Mouse (Mus musculus) activated CD4-positive, CD25-positive, alpha-beta regulatory T cell, adult 4 months (primary cell): Measurements from ENCODE around the gene Usp39. TPM values are rescaled to one million over a fixed set of nuclear protein-coding genes. Genes with fewer than 3 reads are reported as not detected.

Source experiments
- ATAC-seq: one replicate; pipeline ENCODE4 v1.8.0; 2017
- polyA plus RNA-seq, 2 experiments: library from polyadenylated mRNA; unstranded; fragments of 100-300 nt; shearing (Covaris generic); gene quantifications; one replicate each; pipeline ENCODE4 v1.2.1; 2017

Gene Usp39
- polyA plus RNA-seq = 10 to 100 TPM; 21.3 to 26.5 TPM

DNA sequence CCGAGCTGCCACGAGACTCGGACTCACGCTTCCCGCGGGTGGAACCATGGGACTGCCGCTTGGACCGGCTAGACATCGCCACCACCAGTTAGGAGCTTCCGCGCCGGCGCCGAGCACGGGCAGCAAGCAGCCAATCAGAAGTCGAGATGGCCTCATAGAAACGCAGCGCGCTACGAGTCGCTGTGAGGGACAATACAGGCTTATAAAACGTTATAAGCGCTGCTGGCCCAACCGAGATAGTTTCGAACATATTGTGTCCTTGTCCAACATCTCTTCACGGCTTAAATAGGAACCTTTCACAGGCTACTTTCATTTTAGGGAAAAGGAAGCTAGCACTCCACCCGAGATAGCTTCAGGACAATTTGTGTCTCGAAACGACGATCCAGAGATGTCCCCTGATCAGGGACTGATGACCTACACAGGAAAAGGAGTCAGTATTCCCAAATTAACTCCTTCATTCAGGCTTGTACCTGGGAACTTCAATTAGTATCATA is at the start of gene Usp39:
Gene Usp39 (minus strand): TSS at position 111 of the 494 bp plus-strand sequence.
- peak; percentile 73 for ATAC-seq

- ATAC-seq = no peak
Measured at GRCm38 (mm10) chr6:72392341-72392740, 47.4 kb upstream of the Usp39 start.

DNA sequence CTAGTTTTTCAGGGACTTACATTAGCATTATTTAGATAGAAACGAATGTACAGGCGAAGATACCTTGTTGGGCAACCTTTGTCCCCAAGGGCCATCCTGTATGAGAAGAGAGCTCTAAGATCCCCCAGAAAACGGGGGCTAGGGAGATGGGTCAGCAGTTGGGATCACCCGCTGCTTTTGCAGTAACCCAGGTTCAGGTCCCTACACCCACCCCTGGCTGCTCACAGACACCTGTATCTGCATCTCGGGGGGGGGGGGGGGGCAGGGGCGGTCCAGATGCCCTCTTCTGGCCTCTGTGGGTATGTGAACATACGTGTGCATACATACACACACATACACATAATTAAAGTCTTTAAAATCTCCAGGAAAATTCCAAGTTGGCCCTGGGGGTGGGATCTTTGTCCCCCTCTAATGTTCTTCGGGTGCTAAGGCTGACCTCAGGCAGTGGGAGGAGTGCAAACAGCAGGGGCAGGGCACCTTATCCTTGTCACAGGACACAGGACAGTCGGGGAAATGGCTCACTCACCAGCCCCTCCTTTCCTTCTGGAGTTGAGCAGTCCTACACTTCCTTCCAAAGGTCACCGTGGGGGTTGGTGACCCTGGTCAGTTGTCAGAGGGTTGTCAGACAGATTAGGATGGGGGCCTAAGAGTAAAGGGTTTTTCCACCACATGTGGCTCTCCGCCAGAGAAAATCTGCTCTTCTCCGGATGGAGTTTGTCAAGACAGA is 46.0 kb upstream of the Usp39 start:
- no peak for ATAC-seq

DNA sequence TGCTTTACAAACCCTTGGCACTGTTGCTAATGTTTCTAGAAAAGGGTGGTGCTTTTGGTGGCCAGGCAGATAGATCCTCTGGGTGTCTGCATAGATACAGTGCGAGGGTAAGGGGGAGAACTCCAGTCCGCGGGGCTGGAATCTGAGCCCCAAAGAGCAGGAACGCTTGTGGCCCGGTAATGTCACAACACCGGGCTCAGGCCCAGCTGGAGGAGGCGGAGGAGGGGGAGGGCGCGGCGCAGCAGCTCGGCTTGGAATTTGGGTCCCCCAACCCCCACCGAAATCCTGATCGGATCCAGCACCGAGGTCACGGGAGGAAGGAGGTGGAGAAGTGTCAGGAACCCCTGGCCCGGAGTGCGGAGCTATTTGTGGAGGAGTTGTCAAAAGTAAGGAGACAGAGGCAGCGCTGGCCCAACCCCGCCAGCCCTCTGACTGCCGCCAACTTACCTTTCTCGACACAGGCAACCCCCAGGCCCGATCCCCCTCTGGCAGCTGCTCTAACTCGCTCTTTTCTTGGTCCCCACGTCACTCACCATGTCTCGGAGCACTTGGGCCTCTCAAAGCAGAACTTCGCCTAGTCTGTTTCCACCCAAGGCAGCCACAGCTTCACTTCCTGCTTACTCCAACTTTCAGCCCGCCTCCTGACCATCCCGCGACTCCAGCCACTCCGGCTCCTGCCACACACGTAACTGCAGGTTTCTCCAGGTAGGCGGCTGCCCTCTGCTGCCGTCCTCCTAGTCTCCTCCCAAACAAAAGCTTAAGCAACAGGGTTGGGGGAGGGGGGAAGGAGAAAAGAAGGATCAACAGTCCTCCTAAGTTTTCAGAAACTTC is 45.2 kb upstream of the Usp39 start, which contains the start of gene Vamp8:
Gene Vamp8 (minus strand): TSS at position 763 of the 831 bp plus-strand sequence.
- peak; percentile 78 for ATAC-seq

- peak; percentile 34 for ATAC-seq
Measured at GRCm38 (mm10) chr6:72389471-72389940, 44.5 kb upstream of the Usp39 start.

DNA sequence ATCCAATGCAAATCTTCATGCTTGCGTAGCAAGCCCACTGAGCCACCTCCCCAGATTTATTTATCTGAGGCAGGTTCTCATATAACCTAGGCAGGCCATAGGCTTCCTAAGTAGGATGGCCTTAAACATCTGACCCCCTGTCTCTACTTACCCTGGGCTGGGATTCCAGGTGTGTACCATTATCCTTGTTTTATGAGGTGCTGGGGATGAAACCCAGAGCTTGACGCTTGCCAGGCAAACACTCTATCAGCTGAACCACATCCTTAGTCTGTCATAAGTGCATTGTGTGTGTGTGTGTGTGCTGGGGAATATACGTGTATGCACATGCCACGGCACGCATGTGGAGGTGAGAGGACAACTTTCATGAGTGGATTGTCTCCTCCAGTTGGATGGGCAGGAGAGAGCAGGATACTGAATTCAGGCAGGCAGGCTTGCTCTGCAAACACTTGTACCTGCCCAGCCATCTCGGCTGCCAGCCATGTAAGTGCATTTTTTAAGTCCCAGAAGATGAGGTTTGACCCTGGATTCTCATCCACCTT is 43.9 kb upstream of the Usp39 start:
- no peak for ATAC-seq

- no peak for ATAC-seq
Measured at GRCm38 (mm10) chr6:72388266-72388665, 43.3 kb upstream of the Usp39 start.

GRCm38 (mm10) chr6:72387816-72388215 is 42.8 kb upstream of the Usp39 start:
- ATAC-seq = no peak

DNA sequence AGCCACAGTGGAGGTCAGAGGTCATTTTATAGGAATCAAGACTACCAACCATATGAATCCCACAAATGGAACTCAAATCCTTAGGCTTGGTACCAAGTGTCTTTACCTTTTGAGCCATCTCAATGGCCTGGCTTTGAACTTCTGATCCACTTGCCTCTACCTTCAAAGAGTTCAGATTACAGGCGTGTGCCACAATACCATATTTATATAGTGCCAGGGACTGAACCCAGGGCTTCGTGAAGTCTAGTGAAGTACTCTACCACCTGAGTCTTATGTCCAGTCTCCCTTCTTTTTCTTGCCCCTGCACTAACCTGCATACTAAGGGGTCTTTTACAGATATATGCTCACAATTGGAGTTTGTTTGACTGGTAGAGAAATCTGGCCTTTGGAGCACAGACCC is 41.6 kb upstream of the Usp39 start:
- no peak for ATAC-seq

GRCm38 (mm10) chr6:72385258-72385657 is 40.3 kb upstream of the Usp39 start:
- ATAC-seq = no peak

- ATAC-seq = no peak
Measured at GRCm38 (mm10) chr6:72383952-72384351, 39.0 kb upstream of the Usp39 start.

DNA sequence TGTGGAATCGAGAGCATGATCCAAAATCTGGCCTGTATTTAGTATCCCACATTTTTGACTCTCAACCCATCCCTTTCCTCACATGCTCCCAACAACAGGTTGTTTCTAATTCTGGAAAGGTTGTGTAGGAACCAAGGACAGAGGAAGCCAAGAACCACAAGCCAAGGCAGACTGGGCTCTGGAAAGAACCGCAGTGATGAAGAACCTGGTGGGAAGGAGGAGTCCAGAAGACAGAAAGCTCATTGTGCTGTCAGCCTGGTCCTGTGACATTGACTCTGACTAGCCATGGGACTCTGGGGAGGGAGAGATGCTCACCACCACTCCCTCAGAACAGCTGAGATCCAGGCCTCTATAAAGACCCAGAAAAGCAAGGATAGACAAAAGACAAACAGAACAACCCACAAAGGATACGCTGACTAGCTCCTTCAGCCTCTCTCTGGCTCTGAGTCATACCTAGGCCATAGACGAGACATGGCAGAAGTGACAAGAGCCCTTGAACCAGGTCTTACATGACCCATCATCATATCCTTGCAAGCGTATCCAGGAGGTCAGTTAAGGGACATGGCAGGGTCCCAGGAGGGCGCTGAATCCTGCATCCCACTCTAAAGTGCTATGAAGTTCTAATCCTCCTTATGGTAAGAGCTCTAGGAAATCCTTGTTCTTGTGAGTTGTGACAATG is 38.3 kb upstream of the Usp39 start:
- ATAC-seq = no peak

DNA sequence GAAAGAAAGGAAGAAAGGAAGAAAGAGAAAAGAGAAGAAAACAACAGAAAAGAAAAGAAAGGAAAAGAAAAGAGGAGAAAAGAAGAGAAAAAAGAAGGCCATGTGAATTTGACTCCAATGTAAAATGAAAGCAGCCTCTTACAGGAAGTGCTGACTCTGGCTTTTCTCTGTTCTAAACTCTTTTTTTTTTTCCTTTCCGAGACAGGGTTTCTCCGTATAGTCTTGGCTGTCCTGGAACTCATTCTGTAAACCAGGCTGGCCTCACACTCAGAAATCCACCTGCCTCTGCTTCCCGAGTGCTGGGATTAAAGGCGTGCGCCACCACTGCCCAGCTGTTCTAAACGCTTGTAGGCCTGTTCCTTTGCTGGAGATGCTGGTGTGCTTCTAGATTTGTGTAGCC is 37.5 kb upstream of the Usp39 start:
- ATAC-seq = no peak

- ATAC-seq = peak; percentile 87
Measured at GRCm38 (mm10) chr6:72380131-72380770, 35.3 kb upstream of the Usp39 start, which contains the start of gene Vamp5. Gene Vamp5 (minus strand): TSS chr6:72380468.

- no peak for ATAC-seq
Measured at GRCm38 (mm10) chr6:72379377-72380130, 34.6 kb upstream of the Usp39 start.

DNA sequence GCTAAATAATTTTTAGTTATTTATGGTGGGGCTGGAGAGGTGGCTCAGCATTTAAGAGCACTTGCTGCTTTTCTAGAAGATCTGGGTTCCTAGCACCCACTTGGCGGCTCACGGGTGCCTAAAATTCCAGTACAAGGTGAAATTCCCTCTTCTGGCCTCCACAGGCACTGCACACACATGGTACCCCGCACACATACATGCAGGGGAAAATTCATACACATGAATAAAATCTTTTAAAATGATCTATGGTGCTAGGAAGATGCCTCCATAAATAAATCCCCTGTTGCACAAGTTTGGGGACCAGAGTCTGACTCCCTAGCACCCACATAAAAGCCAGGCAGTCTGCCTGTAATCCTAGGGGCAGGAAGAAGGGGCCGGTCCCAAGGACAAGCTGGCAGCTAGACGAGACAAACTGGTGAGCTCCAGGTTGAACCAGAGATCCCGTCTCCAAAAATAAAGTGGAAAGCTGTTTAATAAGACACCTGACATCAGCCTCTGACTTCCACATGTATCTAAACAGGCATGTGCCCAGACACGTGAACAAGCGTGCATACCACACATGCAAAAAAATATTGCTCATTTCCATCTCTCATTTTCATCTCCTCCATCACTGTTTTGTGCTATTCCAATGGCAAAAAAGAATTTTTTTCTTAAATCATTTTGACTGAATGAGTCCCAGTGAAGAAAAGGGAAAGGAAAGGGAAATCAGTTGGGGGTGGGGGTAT is 33.7 kb upstream of the Usp39 start:
- no peak for ATAC-seq

- peak; percentile 46 for ATAC-seq
Measured at GRCm38 (mm10) chr6:72374820-72375563, 30.0 kb upstream of the Usp39 start.

- no peak for ATAC-seq
Measured at GRCm38 (mm10) chr6:72374206-72374605, 29.2 kb upstream of the Usp39 start.

DNA sequence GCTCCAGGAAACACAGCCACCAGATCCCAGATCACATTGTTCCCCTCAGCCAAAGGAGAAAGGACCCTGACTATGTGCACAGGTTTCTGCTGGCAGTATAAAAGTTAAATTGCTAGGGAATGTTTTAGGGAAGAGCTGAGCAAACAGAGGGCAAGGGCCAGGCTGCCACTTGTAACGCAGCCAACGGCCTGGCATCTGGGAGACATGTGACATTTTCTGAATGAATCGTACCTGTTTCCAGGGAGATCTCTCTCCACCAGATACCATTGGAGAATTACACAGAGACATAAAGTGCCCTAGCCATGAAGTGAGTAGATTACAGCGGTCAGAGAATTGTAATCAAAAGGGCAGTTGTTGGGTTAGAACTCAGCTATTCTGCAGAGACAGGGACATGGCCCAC is 28.2 kb upstream of the Usp39 start:
- no peak for ATAC-seq

GRCm38 (mm10) chr6:72371571-72371970 is 26.6 kb upstream of the Usp39 start:
- no peak for ATAC-seq
